Mouse (Mus musculus): ENCODE results near the gene Aqp6. TPM values are rescaled to one million over a fixed set of nuclear protein-coding genes. Genes with fewer than 3 reads are reported as not detected.

Aqp6 gene
- polyA plus RNA-seq (2012; fragmentation: generic; extraction: Trizol): under 1 TPM in 1 of 2 experiments, not detected in 1; 0.04 TPM

GRCm38 (mm10) chr15:99600986-99601822, at the start of gene Aqp6:
Aqp6 (plus strand) TSS chr15:99601400.

GRCm38 (mm10) chr15:99578802-99579485, 22.3 kb upstream of the Aqp6 start, which contains the start of gene Aqp2:
Aqp2 (plus strand) TSS chr15:99579055.

GRCm38 (mm10) chr15:99590429-99591084, 10.6 kb upstream of the Aqp6 start, which contains the start of gene Aqp5:
Aqp5 (plus strand) TSS chr15:99590782.

GRCm38 (mm10) chr15:99651163-99651872, 50.1 kb downstream of the Aqp6 start, which contains the start of gene Racgap1:
Racgap1 (minus strand) TSS chr15:99651656.

Other genes starting within 250 kb of the Aqp6 start
- gene Fmnl3, start 230.9 kb upstream of the Aqp6 start, polyA plus RNA-seq (2012; fragmentation: generic; extraction: Trizol): 10 to 100 TPM; 31.3 to 32.8 TPM
- 100 to 1,000 TPM; 311 to 639 TPM for gene Tmbim6, start 208.5 kb upstream of the Aqp6 start, polyA plus RNA-seq (2012; fragmentation: generic; extraction: Trizol)
- gene Nckap5l, start 143.7 kb upstream of the Aqp6 start, polyA plus RNA-seq (2012; fragmentation: generic; extraction: Trizol): 10 to 100 TPM in 1 of 2 experiments, 1 to 10 TPM in 1; 3.2 to 14.2 TPM
- 10 to 100 TPM in 1 of 2 experiments, 1 to 10 TPM in 1; 9.5 to 14.9 TPM for gene Bcdin3d, start 126.7 kb upstream of the Aqp6 start, polyA plus RNA-seq (2012; fragmentation: generic; extraction: Trizol)
- 1 to 10 TPM in 1 of 2 experiments, under 1 TPM in 1; 0.91 to 1.1 TPM for gene Faim2, start 73.2 kb upstream of the Aqp6 start, polyA plus RNA-seq (2012; fragmentation: generic; extraction: Trizol)
- gene Aqp2, start 22.3 kb upstream of the Aqp6 start, polyA plus RNA-seq (2012; fragmentation: generic; extraction: Trizol): under 1 TPM; 0.13 to 0.42 TPM
- 10 to 100 TPM; 54.1 to 88.5 TPM for gene Aqp5, start 10.6 kb upstream of the Aqp6 start, polyA plus RNA-seq (2012; fragmentation: generic; extraction: Trizol)
- 100 to 1,000 TPM in 1 of 2 experiments, 10 to 100 TPM in 1; 60.2 to 163 TPM for gene Racgap1, start 50.3 kb downstream of the Aqp6 start, polyA plus RNA-seq (2012; fragmentation: generic; extraction: Trizol)
- 10 to 100 TPM in 1 of 2 experiments, 1 to 10 TPM in 1; 3.3 to 15.2 TPM for gene Asic1, start 69.0 kb downstream of the Aqp6 start, polyA plus RNA-seq (2012; fragmentation: generic; extraction: Trizol)
- 10 to 100 TPM; 13.1 to 39.5 TPM for gene Smarcd1, start 100.7 kb downstream of the Aqp6 start, polyA plus RNA-seq (2012; fragmentation: generic; extraction: Trizol)
- gene Gm17349, start 104.1 kb downstream of the Aqp6 start, polyA plus RNA-seq (2012; fragmentation: generic; extraction: Trizol): not detected
- gene Gpd1, start 116.1 kb downstream of the Aqp6 start, polyA plus RNA-seq (2012; fragmentation: generic; extraction: Trizol): 1 to 10 TPM in 1 of 2 experiments, under 1 TPM in 1; 0.33 to 7.5 TPM
- gene Cox14, start 124.2 kb downstream of the Aqp6 start, polyA plus RNA-seq (2012; fragmentation: generic; extraction: Trizol): 100 to 1,000 TPM; 101 to 413 TPM
- gene Cers5, start 171.5 kb downstream of the Aqp6 start, polyA plus RNA-seq (2012; fragmentation: generic; extraction: Trizol): 100 to 1,000 TPM in 1 of 2 experiments, 10 to 100 TPM in 1; 65.9 to 104 TPM